Mouse (Mus musculus) CH12F3 (cell line): ENCODE results near the gene Ndufa7.

Experiments
- in situ Hi-C: fragments of 300-500 bp; cut with MboI; formaldehyde crosslinking; loops from 2 replicates; pipeline ENCODE4 v1.14.3; 2020; ENCODE audit warnings: low sequenced_read_pairs

The Ndufa7 gene

DNA sequence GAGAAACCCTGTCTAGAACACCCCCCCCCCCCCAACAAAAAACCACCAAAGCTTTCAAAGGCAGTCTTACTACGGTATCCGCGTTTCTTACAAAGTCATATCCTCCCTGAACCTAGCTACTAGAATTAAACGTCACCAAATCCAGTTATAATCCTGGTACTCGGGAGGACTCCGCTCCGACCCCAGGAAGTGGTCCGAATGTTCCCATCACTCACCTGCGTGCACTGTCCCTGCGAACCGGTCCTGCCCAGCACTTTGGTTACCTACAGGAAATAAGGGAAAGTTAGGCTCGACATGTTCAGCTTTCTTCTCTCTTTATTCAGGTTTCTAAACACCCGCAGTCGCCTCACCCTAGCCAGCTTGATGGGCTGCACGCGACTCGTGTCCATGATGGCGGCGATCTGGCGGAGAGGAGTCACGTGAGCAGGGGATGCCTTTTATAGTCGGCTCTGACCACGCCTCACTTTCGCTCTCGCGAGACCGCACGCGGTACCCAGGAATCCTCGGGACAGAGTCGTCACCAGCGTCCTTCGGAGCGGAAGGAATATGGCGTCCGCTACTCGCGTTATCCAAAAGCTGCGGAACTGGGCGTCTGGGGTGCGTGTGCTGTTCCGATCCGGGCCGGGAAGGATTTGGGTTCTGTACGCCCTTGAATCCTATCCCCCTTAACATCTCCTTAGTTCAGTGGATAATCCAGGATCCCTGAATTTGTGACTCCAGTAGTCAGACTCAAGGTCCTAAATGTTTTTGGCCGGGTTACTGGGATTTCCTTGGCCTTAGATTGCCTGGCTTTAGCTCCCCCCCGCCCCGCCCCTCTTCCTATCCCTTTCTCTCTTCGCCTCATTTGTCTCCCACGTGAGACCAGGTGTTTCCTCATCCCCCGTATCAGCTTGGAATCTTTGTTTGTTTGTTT is at the start of gene Ndufa7, which contains the start of gene Rps28:
Gene Ndufa7, plus strand, starts transcription at position 489 of the 913 bp plus-strand sequence.
Gene Rps28, minus strand, starts transcription at position 479 of the 913 bp plus-strand sequence.
- in situ Hi-C loops, result no loop called here

DNA sequence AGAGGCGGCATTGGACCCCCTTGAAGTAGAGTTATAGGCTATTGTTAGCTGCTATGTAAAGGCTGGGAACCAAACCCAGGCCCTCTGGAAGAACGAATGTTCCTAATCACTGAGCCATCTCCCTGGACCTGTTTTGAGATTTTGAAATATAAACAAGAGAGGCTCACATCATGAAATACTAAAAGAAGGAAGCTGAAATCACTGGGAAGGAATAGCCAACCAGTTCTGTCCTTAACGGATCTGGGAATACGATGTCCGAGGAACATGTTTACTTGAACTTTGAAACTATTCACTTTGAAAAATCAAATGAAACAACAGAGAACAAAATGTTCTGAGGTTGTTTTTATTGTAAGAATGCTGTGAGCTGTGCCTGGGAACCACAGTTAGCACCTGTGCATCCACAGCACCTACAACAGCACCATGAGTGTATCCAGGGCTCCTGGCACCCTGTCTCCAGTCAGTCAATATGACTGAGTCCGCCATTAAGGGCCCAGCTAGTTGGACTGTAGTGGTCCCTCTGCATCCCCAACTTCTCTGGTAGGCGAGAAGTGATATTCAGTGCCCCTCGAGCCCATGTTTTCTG is 49.7 kb upstream of the Ndufa7 start:
- in situ Hi-C loops, result no loop called here

DNA sequence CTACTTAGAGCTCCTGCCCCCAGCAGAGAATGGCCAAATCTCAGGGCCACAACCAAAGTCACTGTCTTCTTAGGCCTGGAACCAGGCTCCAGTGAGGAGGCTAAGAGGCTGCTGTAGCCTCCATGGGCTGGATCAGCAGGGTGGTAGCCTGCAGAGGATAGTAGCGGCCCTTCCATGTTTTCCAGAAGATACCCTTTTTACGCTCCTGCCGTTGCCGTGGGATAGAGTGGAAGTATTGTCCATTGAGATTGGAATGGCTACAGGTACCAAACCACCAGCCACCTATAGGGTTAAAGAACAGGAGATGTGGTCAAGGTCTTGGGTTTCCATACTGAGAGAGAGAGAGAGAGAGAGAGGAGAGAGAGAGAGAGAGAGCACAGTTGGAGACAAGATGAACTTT is 49.1 kb upstream of the Ndufa7 start:
- in situ Hi-C loops, result no loop called here

DNA sequence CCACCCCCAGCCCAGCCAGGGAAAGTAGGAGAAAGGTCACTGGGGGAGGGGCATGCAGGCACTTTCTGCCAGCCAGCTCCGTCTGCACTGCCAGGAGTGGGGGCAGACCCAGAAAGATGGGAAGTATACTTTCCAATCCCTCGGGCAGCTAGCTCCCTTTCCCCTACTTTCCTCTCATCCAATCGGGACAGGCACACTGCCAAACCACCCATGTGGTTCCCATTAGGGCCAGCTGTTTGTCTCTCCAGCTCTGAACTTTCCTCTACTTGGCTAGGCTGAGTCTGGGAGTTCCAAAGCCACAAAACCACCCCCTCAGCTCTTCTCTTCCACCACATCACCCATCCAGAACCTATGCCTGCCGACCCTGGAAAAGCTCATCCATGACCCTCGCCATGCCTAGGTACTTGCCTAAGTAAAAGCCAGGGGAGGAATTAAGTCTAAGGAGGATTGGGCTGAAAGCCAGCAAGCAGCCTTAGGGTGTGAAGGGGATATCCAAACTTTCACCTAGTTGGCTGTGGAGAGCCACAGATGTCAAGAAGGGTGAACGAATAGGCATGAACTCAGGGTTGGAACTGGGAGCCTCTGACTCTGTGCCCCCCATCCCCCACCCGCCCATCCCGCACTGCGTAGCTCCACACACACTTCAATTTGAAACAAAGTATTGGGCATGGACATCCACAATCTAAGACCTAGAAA is 45.0 kb upstream of the Ndufa7 start:
- in situ Hi-C loops, result no loop called here

DNA sequence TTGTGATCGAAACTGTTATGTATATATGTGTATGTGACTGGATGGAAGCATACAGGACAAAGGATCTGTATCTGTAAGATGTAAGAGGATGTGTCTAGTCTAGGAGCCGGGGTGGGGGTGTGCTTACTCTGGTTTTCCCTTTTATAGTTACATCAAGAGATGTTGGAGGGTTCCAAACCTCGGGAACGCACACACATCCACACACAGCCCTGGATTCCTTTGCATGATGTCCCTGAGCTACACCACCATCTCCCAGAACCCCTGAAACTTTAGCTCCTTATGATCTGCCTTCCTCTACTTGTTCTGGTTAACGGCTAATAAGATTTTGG is 44.4 kb upstream of the Ndufa7 start:
- in situ Hi-C loops, result no loop called here

DNA sequence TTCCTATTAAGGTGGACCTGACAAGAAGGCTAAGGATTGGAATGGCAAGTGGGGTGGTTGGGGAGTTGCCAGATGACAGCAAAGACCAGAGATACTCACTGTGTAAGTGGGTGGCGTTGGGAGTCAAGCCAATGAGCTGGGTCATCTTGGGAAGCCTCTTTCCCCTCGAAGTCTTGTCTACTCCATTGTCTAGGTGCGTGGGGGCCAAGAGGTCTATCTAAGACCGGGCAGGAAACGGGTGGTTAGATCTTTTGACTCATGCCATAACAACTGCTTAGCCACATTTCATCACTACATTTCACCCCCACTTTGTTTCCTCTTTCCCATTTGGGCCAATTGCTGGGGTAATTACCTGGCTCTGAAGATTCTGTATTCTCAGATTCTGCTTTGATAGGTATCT is 43.9 kb upstream of the Ndufa7 start:
- in situ Hi-C loops, result no loop called here

DNA sequence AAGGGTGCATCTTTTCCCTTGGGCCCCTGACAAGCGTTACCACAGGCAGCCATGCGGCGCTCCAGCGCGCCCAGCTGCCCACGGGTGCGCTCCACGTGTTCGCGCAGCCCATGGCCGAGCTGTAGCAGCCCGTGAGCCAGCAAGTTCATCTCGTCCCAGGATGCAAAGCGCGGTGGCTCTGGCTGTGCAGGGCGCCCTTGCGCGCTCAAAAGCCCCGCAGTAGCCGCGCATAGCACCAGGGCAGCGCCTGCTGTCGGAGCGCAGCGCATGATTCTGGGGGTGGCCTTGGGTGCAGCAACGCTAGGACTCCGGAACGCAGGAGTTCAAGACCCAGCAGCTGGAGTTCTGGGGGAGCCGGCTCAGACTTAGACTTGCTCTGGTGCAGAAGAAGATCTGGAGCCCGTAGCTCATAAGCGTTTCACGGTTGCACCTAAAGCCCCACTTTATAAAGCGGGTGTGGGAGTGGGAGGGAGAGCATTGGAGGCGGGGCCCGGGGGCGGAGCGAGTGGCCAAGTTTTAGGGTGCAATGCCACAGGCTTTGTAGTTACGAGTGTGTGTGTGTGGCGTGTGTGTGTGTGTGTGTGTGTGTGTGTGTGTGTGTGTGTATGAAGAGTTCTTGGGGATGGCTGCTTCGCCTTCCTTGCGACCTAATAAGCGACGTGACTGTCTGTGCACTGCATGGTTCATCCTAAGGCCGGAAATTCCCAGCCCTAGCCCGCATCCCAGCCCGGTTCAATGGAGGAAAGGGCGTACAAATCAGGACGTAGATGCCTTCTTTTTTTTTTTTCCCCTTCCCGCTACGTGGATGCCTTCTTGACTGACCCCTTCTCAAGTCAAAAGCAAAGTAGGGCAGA is 43.0 kb upstream of the Ndufa7 start, which contains the start of gene Angptl4:
Gene Angptl4, minus strand, starts transcription at position 707 of the 854 bp plus-strand sequence.
- in situ Hi-C loops, result no loop called here

DNA sequence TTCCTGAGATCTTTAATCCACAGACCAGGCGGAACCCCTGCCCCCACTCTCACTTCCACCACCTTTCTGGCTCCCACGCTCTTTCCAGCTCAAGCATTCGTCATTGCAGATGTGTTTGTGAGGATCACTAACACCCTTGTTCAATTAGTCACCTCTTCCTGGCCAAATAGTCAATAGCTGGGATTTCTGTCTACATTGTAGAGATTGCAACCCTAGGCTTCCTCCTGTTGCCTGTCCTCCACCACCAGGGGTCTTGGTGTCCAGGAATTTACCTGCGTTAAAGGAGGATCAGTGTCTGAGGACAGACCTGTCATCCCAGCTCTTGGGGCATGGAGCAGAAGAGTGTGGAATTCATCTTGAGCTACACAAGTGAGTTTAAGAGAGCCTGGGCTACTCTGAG is 42.3 kb upstream of the Ndufa7 start:
- in situ Hi-C loops, result no loop called here

DNA sequence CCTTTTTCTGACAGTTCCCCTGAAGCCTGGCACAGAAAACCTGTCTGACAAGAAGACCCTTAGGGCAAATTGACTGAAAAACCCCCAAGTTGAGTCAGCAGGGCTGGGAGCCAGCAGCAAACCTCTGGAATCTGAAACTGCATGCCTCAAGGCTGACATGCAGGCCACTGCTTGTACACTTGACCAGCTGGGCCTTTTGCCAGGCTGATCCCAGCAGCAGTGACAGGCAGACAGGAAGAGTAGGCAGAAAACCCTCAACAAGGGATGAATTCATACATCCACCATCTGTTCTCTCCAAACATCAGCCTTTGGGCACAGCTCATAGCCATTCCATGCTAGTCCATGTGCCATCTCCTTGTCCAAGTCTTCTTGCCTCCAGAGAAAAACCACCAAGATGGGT is 41.0 kb upstream of the Ndufa7 start:
- in situ Hi-C loops, result no loop called here

DNA sequence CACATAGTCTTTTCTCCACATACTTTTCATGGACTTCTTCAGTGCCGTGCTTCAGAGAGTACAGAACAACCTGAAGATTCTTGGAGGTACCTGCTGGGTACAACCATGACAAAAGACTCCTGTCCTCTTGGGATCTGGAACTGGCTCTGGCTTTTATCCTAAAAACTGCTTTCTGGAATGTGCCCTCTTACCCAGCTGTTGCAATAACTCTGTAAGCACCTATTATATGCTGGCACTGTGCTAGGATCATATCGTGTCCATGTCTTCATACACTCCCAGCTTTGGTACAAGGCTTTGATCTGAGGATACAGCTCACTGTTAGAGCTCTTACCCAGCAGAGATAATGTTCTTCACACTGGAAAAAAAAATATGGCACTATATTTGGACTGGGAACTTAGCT is 39.4 kb upstream of the Ndufa7 start:
- in situ Hi-C loops, result no loop called here

DNA sequence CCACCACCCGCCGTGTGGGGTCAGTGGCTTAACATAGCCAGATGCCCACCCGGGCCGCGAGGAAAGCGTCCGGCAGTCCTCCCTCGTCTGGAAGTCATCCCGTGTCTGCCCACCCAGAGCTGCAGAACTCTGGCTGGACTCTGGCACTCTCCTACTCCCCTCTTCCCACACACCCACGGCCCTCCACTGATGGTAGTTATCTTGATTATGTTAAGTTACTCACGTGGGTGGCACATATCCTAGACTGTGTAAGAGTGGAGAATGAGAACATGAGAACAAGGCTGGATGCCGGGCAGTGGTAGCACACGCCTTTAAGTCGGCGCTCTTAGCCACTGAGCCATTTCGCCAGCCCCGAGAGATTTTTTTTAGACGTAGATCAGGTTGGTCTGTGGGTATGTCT is 38.0 kb upstream of the Ndufa7 start:
- in situ Hi-C loops, result no loop called here

DNA sequence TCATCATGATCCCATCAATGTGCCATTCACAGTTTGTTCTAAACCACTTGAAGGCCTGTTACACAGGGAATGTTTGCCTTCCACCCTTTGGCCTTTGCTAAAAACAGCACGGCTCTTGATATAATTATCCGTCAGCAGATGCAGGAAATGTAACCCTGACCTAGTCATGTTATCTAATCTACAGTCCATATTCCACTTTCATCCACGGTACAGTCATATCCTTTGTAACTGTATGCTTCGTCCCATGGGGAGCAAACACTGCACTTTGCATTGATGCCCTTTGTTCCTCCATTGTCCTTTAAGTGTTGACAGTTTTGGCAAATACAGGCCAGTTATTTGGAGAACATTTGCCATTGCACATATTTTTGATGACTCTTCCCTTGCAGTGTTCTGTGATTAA is 35.6 kb upstream of the Ndufa7 start:
- in situ Hi-C loops, result no loop called here

DNA sequence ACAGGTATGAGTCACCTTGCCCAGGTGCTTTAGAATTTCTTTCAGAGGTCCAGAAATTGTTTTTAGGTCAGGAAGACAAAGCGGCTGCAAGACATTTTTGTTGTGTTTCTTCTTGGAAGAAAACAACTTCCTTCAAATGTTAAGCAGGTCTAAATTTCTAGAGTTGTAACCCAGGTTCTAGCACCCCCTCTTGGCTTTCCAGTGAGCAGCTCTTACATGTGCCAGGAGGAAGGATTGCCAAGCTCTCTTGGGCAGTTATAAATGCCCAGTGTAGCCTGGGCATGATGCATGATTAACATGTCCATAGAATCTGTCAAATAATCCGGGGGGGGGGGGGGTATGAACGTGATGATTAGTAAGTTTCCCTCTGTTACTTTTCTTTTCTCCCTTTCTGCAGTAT is 26.1 kb upstream of the Ndufa7 start:
- in situ Hi-C loops, result no loop called here

DNA sequence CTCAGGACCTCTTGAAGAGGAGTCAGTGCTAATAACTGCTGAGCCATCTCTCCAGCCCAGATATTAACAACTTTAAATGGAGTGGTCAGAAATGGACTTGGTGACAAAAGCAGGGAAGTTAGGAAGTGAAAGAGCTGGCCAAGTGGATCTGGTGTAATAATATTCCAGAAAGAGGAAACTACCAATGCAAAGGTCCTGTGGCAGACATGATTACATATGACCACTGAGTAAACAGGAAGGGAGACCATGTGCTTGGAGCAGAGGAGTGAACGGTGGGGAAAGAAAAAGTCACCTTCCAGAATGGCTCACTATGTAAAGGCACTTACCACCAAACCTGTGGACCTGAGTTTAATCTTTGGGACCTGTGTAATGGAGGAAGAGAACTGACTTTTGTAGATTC is 25.1 kb upstream of the Ndufa7 start:
- in situ Hi-C loops, result no loop called here

DNA sequence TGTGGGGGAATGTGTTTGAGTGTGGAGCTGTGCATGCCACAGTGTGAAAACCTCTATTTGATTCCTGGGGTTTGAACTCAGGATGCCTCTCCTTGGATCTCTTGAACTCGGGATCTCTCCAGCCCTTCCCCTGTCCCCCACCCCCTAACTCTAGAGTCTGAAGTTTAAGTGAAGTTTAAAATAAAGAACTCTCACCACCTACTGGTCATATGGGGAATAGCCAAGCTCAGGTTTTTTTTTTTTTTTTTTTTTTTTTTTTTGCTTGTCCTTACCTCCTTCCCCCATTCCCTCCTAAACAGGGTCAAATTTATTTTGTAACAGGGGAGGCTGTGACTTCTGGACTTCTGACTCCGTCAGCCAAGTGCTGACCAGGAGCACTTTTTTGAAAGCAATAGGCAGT is 22.2 kb upstream of the Ndufa7 start:
- in situ Hi-C loops, result no loop called here

DNA sequence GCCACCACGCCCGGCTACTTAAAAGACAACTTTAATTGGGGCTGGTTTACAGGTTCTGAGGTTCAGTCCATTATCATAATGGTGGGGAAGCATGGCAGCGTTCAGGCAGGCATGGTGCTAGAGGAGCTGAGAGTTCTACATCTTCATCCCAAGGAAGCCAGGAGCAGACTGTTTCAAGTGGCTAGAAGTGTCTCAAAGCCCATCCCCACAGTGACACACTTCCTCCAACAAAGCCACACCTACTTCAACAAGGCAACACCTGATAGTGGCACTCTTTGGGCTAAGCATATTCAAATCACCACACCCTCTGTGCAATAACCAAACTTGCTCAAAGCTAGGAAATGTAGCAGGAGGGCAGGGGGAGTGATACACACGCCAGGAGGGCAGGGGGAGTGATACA is 20.2 kb upstream of the Ndufa7 start:
- in situ Hi-C loops, result no loop called here

DNA sequence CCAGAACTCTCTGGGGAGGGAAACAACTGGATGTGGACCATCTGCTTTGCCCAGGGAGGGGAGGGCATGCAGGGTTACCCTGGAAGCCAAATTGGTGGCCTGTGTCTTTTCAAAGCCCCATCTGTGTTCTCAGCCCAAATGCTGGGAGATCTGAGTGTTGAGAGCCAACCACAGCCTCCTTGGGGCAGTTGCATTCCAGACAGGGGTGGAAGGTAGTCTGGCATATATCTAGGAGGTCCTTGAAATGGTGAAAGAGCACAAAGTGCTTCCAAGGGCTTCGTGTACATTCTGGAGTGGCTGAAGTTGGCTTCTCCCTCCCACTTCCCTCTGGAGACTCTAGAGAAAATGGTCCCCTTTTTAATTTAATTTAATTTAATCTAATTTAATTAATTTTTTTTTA is 19.6 kb upstream of the Ndufa7 start:
- in situ Hi-C loops, result no loop called here

DNA sequence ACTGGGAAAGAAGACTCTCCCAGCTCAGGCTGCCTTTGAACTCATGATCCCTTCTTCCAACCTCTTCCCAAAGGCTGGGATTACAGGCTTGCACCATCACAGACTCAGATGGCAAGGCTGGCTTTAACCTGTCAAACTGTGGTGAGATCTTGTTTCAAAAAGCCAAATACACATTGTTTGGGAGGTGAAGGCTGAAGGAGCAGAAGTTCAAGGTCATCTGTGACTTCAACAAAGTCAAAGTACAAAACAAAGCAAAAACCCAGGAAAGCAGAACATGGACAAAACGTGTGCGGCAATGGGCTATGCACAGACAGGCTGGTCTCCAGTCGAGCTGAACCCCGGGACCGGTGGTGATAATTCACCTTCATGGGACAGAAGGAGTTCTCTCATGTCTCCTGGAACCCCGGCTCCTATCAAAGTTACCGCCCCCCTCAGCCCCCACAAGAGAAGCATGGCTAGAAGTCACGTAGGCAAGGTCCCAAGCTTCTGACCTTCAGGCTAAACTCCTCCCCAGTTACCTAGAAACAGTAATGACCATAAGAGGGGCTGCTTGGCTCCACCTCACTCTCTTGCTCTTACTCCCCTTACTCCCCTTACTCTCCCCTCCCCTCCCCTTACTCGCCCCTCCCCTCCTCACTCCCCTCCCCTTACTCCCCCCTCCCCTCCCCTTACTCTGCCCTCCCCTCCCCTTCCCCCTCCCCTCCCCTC is 17.0 kb upstream of the Ndufa7 start:
- in situ Hi-C loops, result no loop called here

DNA sequence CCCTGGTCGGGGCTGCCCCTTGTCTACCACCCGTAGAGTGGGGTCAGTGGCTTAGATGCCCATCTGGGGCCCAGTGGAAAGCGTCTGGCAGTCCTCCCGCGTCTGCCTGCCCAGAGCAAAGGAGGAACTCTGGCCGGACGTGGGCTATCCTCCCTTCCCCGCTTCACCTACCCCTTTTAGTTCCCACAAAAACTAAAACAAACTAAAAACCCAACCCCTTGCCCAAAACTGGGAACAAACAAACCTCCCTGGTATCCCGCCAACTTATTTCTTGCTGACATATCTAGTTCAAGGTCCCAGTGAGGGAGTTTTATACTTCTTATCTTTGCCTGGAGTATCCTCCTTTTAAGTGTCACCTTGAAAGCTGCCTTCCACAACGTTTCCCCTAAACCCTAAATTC is 16.2 kb upstream of the Ndufa7 start:
- in situ Hi-C loops, result no loop called here
